Mouse (Mus musculus): ENCODE measurements around the gene Tnik. TPM values are rescaled to one million over a fixed set of nuclear protein-coding genes. Genes with fewer than 3 reads are reported as not detected.

Gene Tnik
- total RNA-seq, 2 experiments from 2014 or later: 39.2 to 40.7 TPM

DNA sequence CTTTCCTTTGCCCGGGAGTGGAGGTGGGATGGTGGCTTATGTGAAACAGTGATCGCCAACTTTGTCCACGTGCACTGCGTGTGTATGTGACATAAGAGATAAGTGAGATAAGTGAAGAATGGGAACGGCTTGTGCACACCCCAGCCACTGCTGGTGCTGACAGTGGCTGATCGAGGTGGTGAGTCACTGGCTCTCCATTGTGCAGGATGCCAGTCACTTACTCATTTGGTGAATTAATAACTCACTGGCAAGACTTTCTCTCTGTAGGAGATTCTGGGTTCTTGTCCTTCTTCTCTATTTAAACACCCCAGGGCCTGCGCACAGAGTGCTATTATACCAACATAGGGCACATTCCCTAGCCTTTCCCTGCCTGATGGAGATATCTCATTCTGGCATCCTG is 458.8 kb downstream of the Tnik start:
- DNase-seq: no peak

DNA sequence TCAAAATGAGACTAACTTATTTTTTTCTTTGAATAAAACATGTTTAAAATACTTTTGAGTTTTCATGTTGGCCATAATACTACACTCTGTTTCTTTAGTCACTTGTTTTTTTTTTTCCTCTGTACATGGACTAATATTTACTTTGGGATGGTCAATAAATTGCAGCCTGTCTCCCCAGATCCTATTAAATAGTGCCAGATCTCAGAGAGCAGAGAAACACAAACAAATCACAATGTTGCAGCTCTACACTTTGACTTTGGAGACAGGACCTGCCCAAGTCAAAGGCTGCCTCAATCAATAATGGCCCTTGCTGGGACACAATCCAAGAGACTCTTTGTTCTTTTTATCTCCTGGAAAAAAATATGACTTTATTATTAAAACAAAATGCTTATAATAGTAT is 459.5 kb downstream of the Tnik start:
- DNase-seq: no peak

DNA sequence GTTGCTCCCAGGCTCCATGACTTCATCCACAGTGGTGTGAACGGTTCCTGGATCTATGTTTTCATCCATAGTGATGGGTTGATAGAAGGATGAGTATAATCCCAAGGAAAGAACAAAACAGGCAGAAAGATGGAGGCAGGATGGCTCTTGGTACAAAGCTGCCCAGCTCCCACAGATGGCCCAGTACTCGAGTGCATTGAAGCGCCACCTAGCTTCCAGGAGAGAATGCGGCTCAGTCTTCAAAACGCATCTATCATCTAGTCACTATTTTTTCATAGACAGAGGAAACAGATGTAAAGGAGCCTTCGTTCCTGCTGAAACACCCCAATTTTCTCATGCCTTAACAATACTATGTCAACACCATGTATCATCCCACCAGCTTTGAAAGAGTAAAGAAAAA is 460.5 kb downstream of the Tnik start:
- DNase-seq: no peak

DNA sequence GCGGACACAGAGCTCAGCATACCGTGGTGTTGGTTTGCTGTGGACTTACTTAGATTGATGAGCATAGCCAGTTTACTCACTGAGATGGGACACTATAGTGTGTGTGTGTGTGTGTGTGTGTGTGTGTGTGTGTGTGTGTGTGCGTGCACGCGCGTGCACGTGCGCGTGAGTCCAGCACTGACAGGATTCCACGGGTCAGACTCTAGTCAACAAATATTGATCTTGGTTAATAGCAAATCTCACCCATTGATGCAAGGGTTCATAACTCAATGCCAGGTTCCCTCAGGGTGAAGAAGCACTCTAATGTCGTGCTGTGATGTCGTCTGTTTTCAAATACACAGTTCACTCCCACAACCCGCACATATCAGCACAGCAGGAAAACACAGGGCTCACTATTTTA is 462.2 kb downstream of the Tnik start:
- no peak for DNase-seq

Small RNAs within 50 kb of the gene (microRNA-seq; reads per million reads assigned to microRNA genes)
- gene Mir466q: 0 reads per million in 2 experiments

All from heart, postnatal 4 days (tissue).